ENCODE assay signal across 19 mouse cellular contexts in genomic region chr10:120060579-120061237, GRCm38 (mm10). TPM values are rescaled to one million over a fixed set of nuclear protein-coding genes. Genes with fewer than 3 reads are reported as not detected.
A peak's percentile ranks its signal among the peaks of the same experiment; 100 is the strongest.
DNase-seq lines count a peak whose midpoint lies in the region; ATAC-seq and TF ChIP-seq lines count a peak whose summit lies in the region.
"Had no signal": no experiment of that assay in that cellular context is flagged by ENCODE, and none has a peak within 500 bp of the region (broad histone marks: within the 10 kb centered on the region; RNA-seq: fewer than 3 reads in every experiment).

No protein-coding gene starts in this region.

- no peaks in the 10 kb centered on the region for H3K79me2 ChIP-seq in liver, adult 2 months (ENCODE audit: control insufficient read depth, insufficient read depth, low read length)
- H3K79me2 ChIP-seq in C2C12 (ENCODE audit: control insufficient read depth, insufficient read depth): no peaks in the 10 kb centered on the region

- TF ChIP-seq POLR2A in liver, adult 2 months (IDR thresholded peaks at IDR 0.05; ENCODE audit: extremely low read depth, insufficient read depth, low read length): no peak

- no peak overlapping the region for H3K9ac ChIP-seq in liver, adult 2 months (ENCODE audit: low read depth, low read length)
- H3K9ac ChIP-seq in liver, embryonic 12.5 days: no peak overlapping the region
- H3K9ac ChIP-seq: embryonic facial prominence, embryonic 12.5 days; hindbrain, embryonic 13.5 days; kidney, embryonic 15.5 days; limb, embryonic 15.5 days had no signal

- H3K4me1 ChIP-seq in liver, adult 2 months (ENCODE audit: control insufficient read depth, insufficient read depth, low read length): no peaks in the 10 kb centered on the region
- H3K4me1 ChIP-seq in liver, embryonic 12.5 days: no peaks in the 10 kb centered on the region
- H3K4me1 ChIP-seq: embryonic facial prominence, embryonic 12.5 days; kidney, embryonic 15.5 days; limb, embryonic 15.5 days had no signal

- H3K4me3 ChIP-seq in liver, adult 2 months (ENCODE audit: insufficient read depth, low read depth, low read length): no peak overlapping the region
- H3K4me3 ChIP-seq in liver, embryonic 12.5 days: no peak overlapping the region
- no peak overlapping the region for H3K4me3 ChIP-seq in C2C12 (ENCODE audit: insufficient read depth, poor library complexity, severe bottlenecking)
- H3K4me3 ChIP-seq: embryonic facial prominence, embryonic 12.5 days; gastrocnemius, adult 2 months; heart, adult 2 months; hindbrain, embryonic 13.5 days; kidney, embryonic 15.5 days; limb, embryonic 15.5 days had no signal

- no peaks in the 10 kb centered on the region for H3K36me3 ChIP-seq in liver, adult 2 months (ENCODE audit: control insufficient read depth, insufficient read depth, low read length)
- no peaks in the 10 kb centered on the region for H3K36me3 ChIP-seq in liver, embryonic 12.5 days
- no peaks in the 10 kb centered on the region for H3K36me3 ChIP-seq in C2C12 (ENCODE audit: control insufficient read depth, insufficient read depth)
- H3K36me3 ChIP-seq: embryonic facial prominence, embryonic 12.5 days; kidney, embryonic 15.5 days had no signal

- no peaks in the 10 kb centered on the region for H3K9me3 ChIP-seq in liver, embryonic 12.5 days (replicated peaks)
- H3K9me3 ChIP-seq: embryonic facial prominence, embryonic 12.5 days; hindbrain, embryonic 13.5 days; kidney, embryonic 15.5 days; limb, embryonic 15.5 days had no signal

- H3K79me3 ChIP-seq in C2C12 (ENCODE audit: low read depth): no peaks in the 10 kb centered on the region

- peak; percentile 3 for DNase-seq in gastrocnemius, adult 18-20 months (ENCODE audit: low spot score)
- DNase-seq in gastrocnemius, postnatal 25 days: no peak
- DNase-seq in liver, adult 2 months (ENCODE audit: extremely low read depth, low read depth, low spot score): peak; percentile 10
- DNase-seq in adrenal gland, postnatal 10 days: peak; percentile 5
- DNase-seq in frontal cortex, postnatal 10 days (ENCODE audit: low spot score in 2 of 2): no peak
- DNase-seq in cerebellum, postnatal 10 days: no peak
- DNase-seq: cerebellum, adult 11-12 months; gastrocnemius, adult 2 months; layer of hippocampus, postnatal 36 days; right cerebral cortex, postnatal 14 days had no signal

- H3K27ac ChIP-seq in liver, adult 2 months (replicated peaks; ENCODE audit: insufficient read depth, low read depth, low read length): no peak overlapping the region
- H3K27ac ChIP-seq in liver, embryonic 12.5 days: no peak overlapping the region
- H3K27ac ChIP-seq: embryonic facial prominence, embryonic 12.5 days; gastrocnemius, adult 2 months; heart, adult 2 months; hindbrain, embryonic 13.5 days; kidney, embryonic 15.5 days; limb, embryonic 15.5 days had no signal

- TF ChIP-seq CTCF in liver, adult 2 months (IDR thresholded peaks at IDR 0.05; ENCODE audit: low read depth, low read length): no peak
- no peak for TF ChIP-seq CTCF in C2C12 (IDR thresholded peaks at IDR 0.05; ENCODE audit: control insufficient read depth, insufficient read depth, insufficient read length)

- WGBS in liver, adult 2 months: 51% methylated on average over 10 of the region's 10 CpGs
- 51% methylated on average over 10 of the region's 10 CpGs for WGBS in liver, embryonic 12.5 days (ENCODE audit: insufficient replicate concordance)

- no peak for ATAC-seq in liver, embryonic 12.5 days
- ATAC-seq: forebrain, embryonic 16.5 days; intestine, embryonic 16.5 days had no signal

- H3ac ChIP-seq in C2C12 (ENCODE audit: control insufficient read depth, insufficient read length, low read depth): no peak overlapping the region

- no peaks in the 10 kb centered on the region for H3K27me3 ChIP-seq in liver, adult 2 months (ENCODE audit: control insufficient read depth, insufficient read depth, low read length)
- H3K27me3 ChIP-seq in liver, embryonic 12.5 days (replicated peaks): no peaks in the 10 kb centered on the region
- H3K27me3 ChIP-seq in C2C12 (ENCODE audit: control insufficient read depth, insufficient read depth, insufficient read length): no peaks in the 10 kb centered on the region
- H3K27me3 ChIP-seq: embryonic facial prominence, embryonic 12.5 days; hindbrain, embryonic 13.5 days; kidney, embryonic 15.5 days; limb, embryonic 15.5 days had no signal

- H3K4me2 ChIP-seq in liver, embryonic 12.5 days: no peak overlapping the region
- H3K4me2 ChIP-seq: embryonic facial prominence, embryonic 12.5 days; hindbrain, embryonic 13.5 days; kidney, embryonic 15.5 days; limb, embryonic 15.5 days had no signal

TF ChIP-seq in C2C12, 6 proteins besides CTCF, POLR2A, EP300 and RAD21:
- TF ChIP-seq CEBPB (IDR thresholded peaks at IDR 0.05; ENCODE audit: low read depth) (peak; percentile 62), FOSL1 (IDR thresholded peaks at IDR 0.05; ENCODE audit: insufficient read depth, low read length, poor library complexity, severe bottlenecking) (peak; percentile 45), MYOG (IDR thresholded peaks at IDR 0.05; ENCODE audit: control insufficient read depth, extremely low read depth, insufficient read length) (no peak)

RNA-seq across cellular contexts. Expression of gene Helb, which starts 52.1 kb away (rescaled TPM):
- 1 to 10 TPM; 5.0 to 6.8 TPM for total RNA-seq in gastrocnemius, adult 18-20 months (2021)
- total RNA-seq in gastrocnemius, postnatal 25 days (2021): 1 to 10 TPM; 6.6 to 9.2 TPM
- 5.2 and 7.7 TPM in 2 replicates for total RNA-seq in liver, adult 2 months (2014; rRNA removed)
- polyA plus RNA-seq in liver, adult 2 months (2012; rRNA removed): 4.5 and 5.2 TPM in 2 replicates
- 10.0 and 10.7 TPM in 2 replicates for polyA plus RNA-seq in liver, embryonic 12.5 days (2016; fragmentation: Nextera tagmentation; extraction: Ambion mirVana)
- 4.4 TPM for polyA plus RNA-seq in C2C12 (2012; fragmentation: generic; extraction: Trizol)
- total RNA-seq in adrenal gland, postnatal 10 days (2021): 10 to 100 TPM; 10.2 to 13.5 TPM

Comparison
In these comparisons a context has a peak if more than half of its experiments do, and no peak if none do; other contexts are left out.
1. DNase-seq: peak in gastrocnemius, adult 18-20 months (single experiment), liver, adult 2 months (single experiment) and adrenal gland, postnatal 10 days (single experiment); none in gastrocnemius, postnatal 25 days (single experiment), frontal cortex, postnatal 10 days (0 of 2) and cerebellum, postnatal 10 days (0 of 2).